Comparison of ENCODE assay signal across 11 mouse cellular contexts in genomic region chr1:154080505-154081380, GRCm38 (mm10).
A peak's percentile ranks its signal among the peaks of the same experiment; 100 is the strongest.
DNase-seq lines count a peak whose midpoint lies in the region; ATAC-seq and TF ChIP-seq lines count a peak whose summit lies in the region.
"Had no signal": no experiment of that assay in that cellular context is flagged by ENCODE, and none has a peak within 500 bp of the region (broad histone marks: within the 10 kb centered on the region; RNA-seq: fewer than 3 reads in every experiment).

No protein-coding gene starts in this region.

- 50% methylated on average over 10 of the region's 10 CpGs for WGBS in kidney, embryonic 14.5 days
- 47% methylated on average over 10 of the region's 10 CpGs for WGBS in kidney, postnatal 0 days
- whole genome bisulfite sequencing in stomach, embryonic 14.5 days = 50% methylated on average over 10 of the region's 10 CpGs

- H3K9me3 ChIP-seq in kidney, embryonic 14.5 days (ENCODE audit: control insufficient read depth, low read length) = no peaks in the 10 kb centered on the region
- no peaks in the 10 kb centered on the region for H3K9me3 ChIP-seq in kidney, postnatal 0 days (replicated peaks; ENCODE audit: low read length)
- no peaks in the 10 kb centered on the region for H3K9me3 ChIP-seq in stomach, embryonic 14.5 days (ENCODE audit: control insufficient read depth, low read depth, low read length)
- H3K9me3 ChIP-seq: hindbrain, embryonic 10.5 days; liver, embryonic 12.5 days had no signal

- TF ChIP-seq CTCF in kidney, postnatal 0 days (IDR thresholded peaks at IDR 0.05; ENCODE audit: low read depth) = no peak

- no peak for DNase-seq in kidney, adult 9 months
- DNase-seq in WW6 (ENCODE audit: low read depth, low spot score) = peak; percentile 85
- peak; percentile 68 for DNase-seq in kidney, postnatal 0 days (ENCODE audit: low spot score)
- DNase-seq in natural killer cell, adult 2 months (ENCODE audit: low spot score in 2 of 2) = no peak
- DNase-seq in thymus, postnatal 25 days = no peak
- DNase-seq: adrenal gland, adult 2 months; cerebellum, adult 8-10 months had no signal

- H3K27ac ChIP-seq in kidney, embryonic 14.5 days (ENCODE audit: low read depth, low read length) = no peak overlapping the region
- peak overlapping the region; percentile 31; the same call in 1 of the 2 replicates for H3K27ac ChIP-seq in kidney, postnatal 0 days
- peak overlapping the region; percentile 33; the same call in 1 of the 2 replicates for H3K27ac ChIP-seq in stomach, embryonic 14.5 days (ENCODE audit: low read length)
- H3K27ac ChIP-seq: hindbrain, embryonic 10.5 days; liver, embryonic 12.5 days had no signal

- no peaks in the 10 kb centered on the region for H3K36me3 ChIP-seq in kidney, embryonic 14.5 days (ENCODE audit: control insufficient read depth, insufficient read depth, low read length)
- no peaks in the 10 kb centered on the region for H3K36me3 ChIP-seq in kidney, postnatal 0 days (ENCODE audit: insufficient read depth, low read length)
- no peaks in the 10 kb centered on the region for H3K36me3 ChIP-seq in stomach, embryonic 14.5 days (ENCODE audit: control insufficient read depth, insufficient read depth, low read length)
- H3K36me3 ChIP-seq: hindbrain, embryonic 10.5 days; liver, embryonic 12.5 days had no signal

- no peak overlapping the region for H3K9ac ChIP-seq in kidney, embryonic 14.5 days (ENCODE audit: low read depth, low read length)
- H3K9ac ChIP-seq in kidney, postnatal 0 days (ENCODE audit: low read depth, low read length) = no peak overlapping the region
- H3K9ac ChIP-seq in stomach, embryonic 14.5 days (replicated peaks; ENCODE audit: low read depth, low read length) = no peak overlapping the region
- H3K9ac ChIP-seq: liver, embryonic 12.5 days had no signal

- no peak overlapping the region for H3K4me2 ChIP-seq in kidney, embryonic 14.5 days (replicated peaks; ENCODE audit: low read depth, low read length)
- H3K4me2 ChIP-seq in kidney, postnatal 0 days (ENCODE audit: low read length) = no peak overlapping the region
- H3K4me2 ChIP-seq in stomach, embryonic 14.5 days (replicated peaks; ENCODE audit: low read depth, low read length) = no peak overlapping the region
- H3K4me2 ChIP-seq: liver, embryonic 12.5 days had no signal

- no peaks in the 10 kb centered on the region for H3K27me3 ChIP-seq in kidney, embryonic 14.5 days (ENCODE audit: control insufficient read depth, insufficient read depth, low read length)
- no peaks in the 10 kb centered on the region for H3K27me3 ChIP-seq in kidney, postnatal 0 days (ENCODE audit: insufficient read depth, low read length)
- H3K27me3 ChIP-seq in stomach, embryonic 14.5 days (ENCODE audit: control insufficient read depth, insufficient read depth, low read length) = no peaks in the 10 kb centered on the region
- H3K27me3 ChIP-seq: liver, embryonic 12.5 days had no signal

- ATAC-seq in kidney, embryonic 14.5 days (ENCODE audit: low FRiP score, low TSS enrichment) = peak; percentile 32; the same call in 1 of the 2 replicates
- ATAC-seq in kidney, postnatal 0 days (replicated peaks; ENCODE audit: low FRiP score, low read depth) = peak; percentile 66
- ATAC-seq in stomach, embryonic 14.5 days (ENCODE audit: insufficient number of reproducible peaks, insufficient read depth, low FRiP score, low read depth) = peak; percentile 75
- ATAC-seq: liver, embryonic 12.5 days had no signal

- no peak overlapping the region for H3K4me3 ChIP-seq in kidney, embryonic 14.5 days (ENCODE audit: low read length)
- H3K4me3 ChIP-seq in kidney, postnatal 0 days (replicated peaks; ENCODE audit: low read depth, low read length) = no peak overlapping the region
- no peak overlapping the region for H3K4me3 ChIP-seq in stomach, embryonic 14.5 days (ENCODE audit: low read depth, low read length)
- H3K4me3 ChIP-seq: hindbrain, embryonic 10.5 days; liver, embryonic 12.5 days had no signal

- H3K4me1 ChIP-seq in kidney, embryonic 14.5 days (ENCODE audit: control insufficient read depth, insufficient read depth, low read length) = no peaks in the 10 kb centered on the region
- no peaks in the 10 kb centered on the region for H3K4me1 ChIP-seq in kidney, postnatal 0 days (replicated peaks; ENCODE audit: insufficient read depth, low read length)
- H3K4me1 ChIP-seq in stomach, embryonic 14.5 days (ENCODE audit: control insufficient read depth, insufficient read depth, low read length) = peaks cover 9% of the 10 kb centered on the region; the same call in 1 of the 2 replicates
- H3K4me1 ChIP-seq: liver, embryonic 12.5 days had no signal

Comparison
In these comparisons a context has a peak if more than half of its experiments do, and no peak if none do; other contexts are left out.
1. DNase-seq: peak in WW6 (single experiment) and kidney, postnatal 0 days (single experiment); none in kidney, adult 9 months (single experiment), natural killer cell, adult 2 months (0 of 2) and thymus, postnatal 25 days (single experiment).
2. Peak in every context shown above with its lines, with median percentiles within 50 percentile points of each other: ATAC-seq.